Mouse (Mus musculus) heart, adult 2 months (tissue): ENCODE measurements at regions not wholly inside any gene's neighbourhood (a gene's known extent, or its start where the extent isn't known, plus 50 kb on each side); places are given as distances from the start of the nearest gene placed in this dataset.

Experiments
- CTCF ChIP-seq: fragments of 200-600 bp; IDR thresholded peaks from 2 replicates; pipeline ENCODE4 v1.8.1; 2022; ENCODE audit warnings: antibody characterized with exemption, mild to moderate bottlenecking, moderate library complexity
- EP300 ChIP-seq: fragments of 200-500 bp; IDR thresholded peaks from 2 replicates; pipeline ENCODE4 v1.6.1; 2011; ENCODE audit warnings: low read depth, low read length, control low read depth; ENCODE audit not compliant: insufficient read depth
- POLR2A ChIP-seq: fragments of 200-500 bp; IDR thresholded peaks from 2 replicates; pipeline ENCODE4 v1.6.1; 2011; ENCODE audit warnings: mild to moderate bottlenecking, low read depth, low read length, control low read depth; ENCODE audit not compliant: insufficient read depth

- TF ChIP-seq CTCF (no peak), EP300 (no peak), POLR2A (no peak)
Observed at GRCm38 (mm10) chr1:181271164-181271563, 59.4 kb upstream of the Wdr26 start.
